Mouse (Mus musculus): ENCODE results near the gene Lin28a. TPM values are rescaled to one million over a fixed set of nuclear protein-coding genes. Genes with fewer than 3 reads are reported as not detected.

The Lin28a gene
- polyA plus RNA-seq, 1 experiment from 2014 or later: not detected

DNA sequence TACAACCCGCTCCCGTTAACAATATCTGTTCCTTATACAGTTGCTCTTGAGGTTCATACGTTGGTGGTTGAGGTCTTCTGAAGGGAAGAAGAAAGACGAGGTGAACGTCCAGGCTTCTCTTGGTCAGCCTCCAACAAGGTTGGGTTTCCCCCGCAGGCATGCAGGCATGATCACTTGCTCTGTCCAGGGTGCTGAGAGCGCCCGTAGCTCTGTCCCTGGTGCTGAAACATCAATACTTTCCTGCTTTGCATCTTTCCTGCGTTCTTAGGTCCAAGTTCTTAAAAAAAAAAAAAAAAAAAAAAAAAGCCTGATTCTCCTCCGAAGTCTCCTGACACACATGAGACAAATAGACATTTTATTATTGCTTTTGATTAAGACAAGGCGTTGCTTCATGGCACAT, 2.0 kb upstream of the Lin28a start:
- TF ChIP-seq CTCF (IDR thresholded peaks at IDR 0.05; ENCODE audit: low read depth): no peak
- WGBS: 2% methylated on average over 11 of the region's 11 CpGs
- no peak overlapping the region for H3K9ac ChIP-seq (ENCODE audit: low read depth, low read length)
- H3K9me3 ChIP-seq (ENCODE audit: control insufficient read depth): no peaks in the 10 kb centered on the region
- H3K27ac ChIP-seq (ENCODE audit: low read depth, low read length): no peak overlapping the region
- no peak overlapping the region for H3K4me3 ChIP-seq (ENCODE audit: low read depth, low read length)
- H3K4me2 ChIP-seq (replicated peaks; ENCODE audit: low read depth): no peak overlapping the region
- H3K4me1 ChIP-seq (replicated peaks; ENCODE audit: control insufficient read depth, insufficient read depth, low read length): peaks cover 3% of the 10 kb centered on the region; the same call in 1 of the 2 replicates
- H3K27me3 ChIP-seq (replicated peaks; ENCODE audit: control insufficient read depth, insufficient read depth, low read length): peaks cover 47% of the 10 kb centered on the region
- no peaks in the 10 kb centered on the region for H3K36me3 ChIP-seq (ENCODE audit: control insufficient read depth, insufficient read depth)
- no peak for ATAC-seq

DNA sequence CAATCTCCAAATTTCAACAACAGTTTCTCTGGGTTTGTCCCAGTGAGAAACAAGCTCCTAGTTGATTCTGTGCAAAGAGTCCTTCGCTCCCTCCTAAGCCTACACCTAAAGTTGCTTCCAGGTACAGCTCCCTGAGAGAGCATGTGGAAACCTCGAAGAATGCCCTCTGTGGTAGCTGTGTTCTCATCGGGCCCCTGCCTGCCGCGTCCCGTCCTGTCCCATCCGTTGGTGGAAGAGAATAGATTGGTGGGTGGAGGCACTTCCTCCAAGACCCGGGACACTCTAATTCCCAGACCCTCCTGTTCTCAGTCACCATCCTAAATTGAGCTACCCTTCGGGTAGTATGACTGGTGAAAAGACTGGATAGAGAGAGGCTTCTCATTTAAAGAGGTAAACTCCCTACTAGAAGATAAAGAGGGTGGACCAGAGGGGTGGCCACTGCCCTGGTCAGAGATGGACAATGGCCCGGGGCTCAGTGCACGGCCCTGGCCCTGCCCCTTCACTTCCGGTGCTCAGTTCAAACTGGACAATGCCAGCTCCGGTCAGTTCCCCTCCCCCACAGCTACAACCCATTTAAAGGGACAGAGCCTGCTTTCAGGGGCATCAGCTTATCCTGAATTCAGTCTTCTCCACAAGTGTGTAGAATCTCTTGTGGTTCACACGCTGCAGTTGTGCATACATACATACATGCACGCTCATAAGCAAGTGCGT, 1.2 kb upstream of the Lin28a start:
- peaks cover 49% of the 10 kb centered on the region for H3K27me3 ChIP-seq (replicated peaks; ENCODE audit: control insufficient read depth, insufficient read depth, low read length)
- 4% methylated on average over 16 of the region's 16 CpGs for WGBS
- H3K4me3 ChIP-seq (ENCODE audit: low read depth, low read length): no peak overlapping the region
- H3K4me2 ChIP-seq (replicated peaks; ENCODE audit: low read depth): no peak overlapping the region
- H3K36me3 ChIP-seq (ENCODE audit: control insufficient read depth, insufficient read depth): no peaks in the 10 kb centered on the region
- peaks cover 3% of the 10 kb centered on the region; the same call in 1 of the 2 replicates for H3K4me1 ChIP-seq (replicated peaks; ENCODE audit: control insufficient read depth, insufficient read depth, low read length)
- no peak for ATAC-seq
- no peak overlapping the region for H3K9ac ChIP-seq (ENCODE audit: low read depth, low read length)
- no peaks in the 10 kb centered on the region for H3K9me3 ChIP-seq (ENCODE audit: control insufficient read depth)
- no peak overlapping the region for H3K27ac ChIP-seq (ENCODE audit: low read depth, low read length)
- TF ChIP-seq CTCF (IDR thresholded peaks at IDR 0.05; ENCODE audit: low read depth): no peak

DNA sequence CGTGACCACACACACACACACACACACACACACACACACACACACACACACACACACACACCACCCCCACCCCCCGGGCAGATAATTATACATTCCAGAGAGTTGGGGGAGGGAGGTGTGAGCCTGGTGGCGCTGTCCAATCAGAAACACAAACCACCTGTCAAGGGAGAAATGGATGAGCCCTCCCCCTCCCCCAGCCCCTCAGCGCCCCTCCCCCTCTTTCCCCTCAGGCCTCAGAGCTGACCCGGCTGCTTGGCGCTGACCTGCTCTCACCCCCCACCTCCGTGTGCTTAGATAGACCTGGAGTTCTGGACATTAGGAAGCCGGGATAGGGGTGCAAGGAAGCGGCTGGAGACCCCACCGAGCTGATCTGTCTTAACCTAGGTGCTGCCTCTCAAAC, 569 bp upstream of the Lin28a start:
- peaks cover 49% of the 10 kb centered on the region for H3K27me3 ChIP-seq (replicated peaks; ENCODE audit: control insufficient read depth, insufficient read depth, low read length)
- H3K9ac ChIP-seq (ENCODE audit: low read depth, low read length): no peak overlapping the region
- H3K27ac ChIP-seq (ENCODE audit: low read depth, low read length): no peak overlapping the region
- H3K4me2 ChIP-seq (replicated peaks; ENCODE audit: low read depth): no peak overlapping the region
- H3K36me3 ChIP-seq (ENCODE audit: control insufficient read depth, insufficient read depth): no peaks in the 10 kb centered on the region
- no peak overlapping the region for H3K4me3 ChIP-seq (ENCODE audit: low read depth, low read length)
- TF ChIP-seq CTCF (IDR thresholded peaks at IDR 0.05; ENCODE audit: low read depth): no peak
- ATAC-seq: no peak
- WGBS: 4% methylated on average over 9 of the region's 10 CpGs
- no peaks in the 10 kb centered on the region for H3K9me3 ChIP-seq (ENCODE audit: control insufficient read depth)
- H3K4me1 ChIP-seq (replicated peaks; ENCODE audit: control insufficient read depth, insufficient read depth, low read length): peaks cover 3% of the 10 kb centered on the region; the same call in 1 of the 2 replicates

DNA sequence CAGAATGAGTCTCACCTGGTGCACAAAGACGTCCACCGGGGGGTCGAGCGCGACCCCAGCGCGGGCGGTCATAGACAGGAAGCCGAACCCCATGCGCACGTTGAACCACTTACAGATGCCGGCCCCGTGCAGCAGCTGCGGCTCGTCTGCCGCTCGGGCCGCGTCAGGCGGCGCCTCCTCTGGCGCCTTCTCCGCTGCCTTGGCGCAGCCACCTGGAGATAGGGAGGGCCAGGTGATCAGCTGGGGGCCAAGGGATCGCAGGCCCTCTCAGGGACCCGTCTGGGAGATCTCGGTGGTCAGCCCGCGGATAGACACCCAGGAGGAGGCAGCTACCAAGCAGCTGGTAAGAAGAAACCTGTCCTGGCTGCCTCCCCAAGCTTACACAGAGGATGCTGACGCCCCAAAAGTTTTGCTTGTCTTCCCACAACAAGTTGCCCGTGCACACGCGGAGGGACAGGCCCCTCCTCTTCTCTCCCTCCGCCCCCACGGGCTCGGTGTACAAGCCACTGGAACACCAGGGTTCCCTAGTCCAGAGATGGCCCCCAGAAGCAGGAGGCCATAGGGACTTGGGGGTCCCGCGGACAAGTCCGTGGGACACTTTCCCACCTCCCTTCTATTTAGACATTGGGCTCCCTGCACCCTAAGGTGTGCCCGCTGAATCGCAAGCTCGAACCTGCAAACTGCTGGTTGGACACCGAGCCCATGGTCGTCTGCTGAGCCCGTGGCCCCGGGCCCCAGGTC, 433 bp downstream of the Lin28a start:
- TF ChIP-seq CTCF (IDR thresholded peaks at IDR 0.05; ENCODE audit: low read depth): no peak
- 1% methylated on average over 46 of the region's 46 CpGs for WGBS
- Histone ChIP-seq H3K9ac (ENCODE audit: low read depth, low read length) (no peak overlapping the region), H3K4me1 (replicated peaks; ENCODE audit: control insufficient read depth, insufficient read depth, low read length) (peaks cover 3% of the 10 kb centered on the region; the same call in 1 of the 2 replicates), H3K4me2 (replicated peaks; ENCODE audit: low read depth) (peak overlapping the region; percentile 45), H3K36me3 (ENCODE audit: control insufficient read depth, insufficient read depth) (no peaks in the 10 kb centered on the region), H3K27me3 (replicated peaks; ENCODE audit: control insufficient read depth, insufficient read depth, low read length) (peaks cover 49% of the 10 kb centered on the region), H3K9me3 (ENCODE audit: control insufficient read depth) (no peaks in the 10 kb centered on the region), H3K4me3 (ENCODE audit: low read depth, low read length) (peak overlapping the region; percentile 17), H3K27ac (ENCODE audit: low read depth, low read length) (no peak overlapping the region)
- ATAC-seq: 0 out of 2 replicates have a peak, but pooled peaks have one; percentile 8

DNA sequence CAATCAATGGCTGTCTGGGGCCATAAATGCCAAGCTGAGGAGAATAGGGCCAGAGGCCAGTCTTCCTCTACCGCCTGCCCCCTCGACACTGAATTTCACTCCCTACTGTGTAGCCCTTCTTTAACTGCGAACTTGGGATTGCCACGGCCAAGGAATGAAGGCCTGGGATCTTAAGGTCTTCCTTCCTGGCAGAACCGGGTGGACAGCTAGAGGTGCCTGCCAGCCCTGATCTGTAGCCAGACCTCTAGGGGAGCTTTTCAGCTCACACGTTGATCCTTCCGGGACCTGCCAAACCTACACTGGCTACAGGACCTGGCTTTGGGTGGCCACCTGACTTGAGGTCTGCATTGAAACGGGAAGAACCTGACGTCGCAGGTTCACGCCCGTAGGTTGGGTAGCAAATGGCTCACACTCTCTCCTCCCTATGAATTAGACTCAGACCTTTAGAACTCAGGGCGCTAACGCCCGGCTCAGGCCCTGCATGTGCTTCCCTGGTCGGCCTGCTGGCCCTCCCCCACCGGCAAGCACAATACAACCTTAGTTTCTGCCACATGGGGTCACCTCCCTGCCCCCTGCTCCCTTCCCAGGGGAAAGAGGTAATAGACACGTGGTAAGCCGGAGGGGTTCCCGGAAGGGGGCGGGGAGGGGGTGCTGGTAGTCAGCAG, 1.3 kb downstream of the Lin28a start:
- WGBS: 8% methylated on average over 21 of the region's 21 CpGs
- Histone ChIP-seq H3K9ac (ENCODE audit: low read depth, low read length) (no peak overlapping the region), H3K27ac (ENCODE audit: low read depth, low read length) (no peak overlapping the region), H3K4me3 (ENCODE audit: low read depth, low read length) (peak overlapping the region; percentile 17), H3K27me3 (replicated peaks; ENCODE audit: control insufficient read depth, insufficient read depth, low read length) (peaks cover 49% of the 10 kb centered on the region), H3K36me3 (ENCODE audit: control insufficient read depth, insufficient read depth) (no peaks in the 10 kb centered on the region), H3K4me1 (replicated peaks; ENCODE audit: control insufficient read depth, insufficient read depth, low read length) (peaks cover 3% of the 10 kb centered on the region; the same call in 1 of the 2 replicates), H3K4me2 (replicated peaks; ENCODE audit: low read depth) (peak overlapping the region; percentile 45), H3K9me3 (ENCODE audit: control insufficient read depth) (no peaks in the 10 kb centered on the region)
- peak; percentile 26; the same call in 1 of the 2 replicates for ATAC-seq
- TF ChIP-seq CTCF (IDR thresholded peaks at IDR 0.05; ENCODE audit: low read depth): no peak

DNA sequence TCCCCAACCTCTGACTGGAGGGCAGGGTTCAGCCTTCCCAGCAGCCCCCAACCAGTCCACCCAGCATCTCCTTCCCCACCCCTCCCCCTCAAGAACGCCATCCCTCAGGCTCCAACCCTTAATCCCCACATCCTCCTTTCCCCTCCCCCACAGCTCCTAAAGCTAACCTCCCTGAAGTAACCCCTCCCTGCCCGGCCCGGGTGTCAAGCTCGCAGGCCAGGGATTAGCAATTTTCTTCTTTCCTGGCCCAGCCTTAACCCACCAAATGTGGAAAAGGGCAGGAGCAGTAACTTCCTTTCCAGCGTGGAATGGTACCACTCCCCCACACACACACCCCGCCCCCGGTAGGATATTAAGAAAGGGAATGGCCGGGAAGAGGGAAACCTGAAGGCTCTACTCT, 1.9 kb downstream of the Lin28a start:
- no peaks in the 10 kb centered on the region for H3K9me3 ChIP-seq (ENCODE audit: control insufficient read depth)
- 6% methylated on average over 8 of the region's 8 CpGs for WGBS

More for the DNA sequence above, 1.9 kb downstream of the Lin28a start:
- ATAC-seq: no peak
- Histone ChIP-seq H3K4me1 (replicated peaks; ENCODE audit: control insufficient read depth, insufficient read depth, low read length) (peaks cover 3% of the 10 kb centered on the region; the same call in 1 of the 2 replicates), H3K27ac (ENCODE audit: low read depth, low read length) (no peak overlapping the region), H3K9ac (ENCODE audit: low read depth, low read length) (no peak overlapping the region), H3K36me3 (ENCODE audit: control insufficient read depth, insufficient read depth) (no peaks in the 10 kb centered on the region), H3K27me3 (replicated peaks; ENCODE audit: control insufficient read depth, insufficient read depth, low read length) (peaks cover 49% of the 10 kb centered on the region), H3K4me2 (replicated peaks; ENCODE audit: low read depth) (no peak overlapping the region), H3K4me3 (ENCODE audit: low read depth, low read length) (peak overlapping the region; percentile 17; the same call in 1 of the 2 replicates)
- no peak for TF ChIP-seq CTCF (IDR thresholded peaks at IDR 0.05; ENCODE audit: low read depth)
